Mouse (Mus musculus): Measurements from ENCODE around the gene Cpt1b. TPM values are rescaled to one million over a fixed set of nuclear protein-coding genes. Genes with fewer than 3 reads are reported as not detected.

The Cpt1b gene
- polyA plus RNA-seq, 1 experiment = 28.9 TPM

DNA sequence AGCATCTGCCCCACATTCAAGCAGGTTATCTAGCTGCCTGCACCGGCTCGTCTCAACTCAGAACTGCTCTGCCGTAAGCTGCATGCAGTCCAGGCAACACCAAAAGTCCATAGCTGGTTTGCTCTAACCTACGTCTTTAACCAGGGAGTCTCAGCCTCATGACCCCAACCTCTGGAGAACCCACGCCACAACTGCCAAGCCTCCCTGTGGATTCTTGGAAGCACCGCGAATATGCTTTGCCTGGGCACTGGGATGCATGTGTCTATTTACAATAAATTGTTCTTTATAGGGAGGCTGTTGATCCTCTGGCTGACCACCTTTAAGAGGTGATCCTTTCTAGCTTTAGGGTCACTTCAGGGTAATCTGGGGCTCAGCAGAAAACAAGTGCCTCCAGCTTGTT, 53.1 kb downstream of the Cpt1b start:
- H3K4me1 ChIP-seq (ENCODE audit: control insufficient read depth, insufficient read depth, low read length) = peaks cover 7% of the 10 kb centered on the region
- TF ChIP-seq POLR2A (IDR thresholded peaks at IDR 0.05; ENCODE audit: borderline replicate concordance, extremely low read depth, low read depth, low read length) = no peak
- TF ChIP-seq CTCF (IDR thresholded peaks at IDR 0.05; ENCODE audit: insufficient read depth, low read length) = no peak
- DNase-seq = no peak
- H3K4me3 ChIP-seq (replicated peaks; ENCODE audit: extremely low read depth, low read depth, low read length) = no peak overlapping the region
- WGBS = 85% methylated on average over 7 of the region's 7 CpGs

DNA sequence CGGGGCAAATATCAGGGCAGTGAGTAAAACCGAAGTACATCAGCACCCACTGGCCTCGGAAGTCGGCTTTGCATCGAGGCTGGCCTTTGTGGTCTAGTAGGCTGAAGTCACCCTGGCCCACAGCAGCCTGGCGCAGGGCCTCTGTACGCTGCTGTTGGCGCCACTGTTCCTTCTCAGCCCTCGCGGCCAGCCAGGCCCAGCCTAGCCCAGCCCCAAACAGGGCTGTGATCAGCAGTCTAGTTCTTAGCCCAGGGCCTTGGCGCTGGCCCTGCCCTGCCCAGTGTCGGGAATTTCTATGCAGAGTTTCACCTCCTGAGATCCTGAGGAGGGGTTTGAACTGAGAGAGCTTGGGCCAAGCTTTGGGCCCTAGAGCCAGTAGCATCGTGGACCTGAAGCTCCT, 53.6 kb downstream of the Cpt1b start:
- TF ChIP-seq CTCF (IDR thresholded peaks at IDR 0.05; ENCODE audit: insufficient read depth, low read length) (no peak), POLR2A (IDR thresholded peaks at IDR 0.05; ENCODE audit: borderline replicate concordance, extremely low read depth, low read depth, low read length) (no peak)
- H3K4me3 ChIP-seq (replicated peaks; ENCODE audit: extremely low read depth, low read depth, low read length) = no peak overlapping the region
- WGBS = 83% methylated on average over 13 of the region's 13 CpGs
- H3K4me1 ChIP-seq (ENCODE audit: control insufficient read depth, insufficient read depth, low read length) = peaks cover 7% of the 10 kb centered on the region
- DNase-seq = no peak

Other genes starting within 250 kb of the Cpt1b start
- 204 and 210 TPM in 2 replicates for gene Plxnb2, start 245.1 kb downstream of the Cpt1b start, polyA plus RNA-seq (2012; rRNA removed)
- gene Dennd6b, start 229.4 kb downstream of the Cpt1b start, polyA plus RNA-seq (2012; rRNA removed) = 15.6 and 17.2 TPM in 2 replicates
- gene Ppp6r2, start 214.3 kb downstream of the Cpt1b start, polyA plus RNA-seq (2012; rRNA removed) = 153 and 372 TPM in 2 replicates
- 188 and 208 TPM in 2 replicates for gene Sbf1, start 110.6 kb downstream of the Cpt1b start, polyA plus RNA-seq (2012; rRNA removed)
- gene Adm2, start 103.1 kb downstream of the Cpt1b start, polyA plus RNA-seq (2012; rRNA removed) = 0.14 and 0.75 TPM in 2 replicates
- gene Miox, start 91.5 kb downstream of the Cpt1b start, polyA plus RNA-seq (2012; rRNA removed) = 0.24 and 1.2 TPM in 2 replicates
- gene Lmf2, start 70.2 kb downstream of the Cpt1b start, polyA plus RNA-seq (2012; rRNA removed) = 81.7 and 84.4 TPM in 2 replicates
- gene Ncaph2, start 70.1 kb downstream of the Cpt1b start, polyA plus RNA-seq (2012; rRNA removed) = 105 and 117 TPM in 2 replicates
- 57.7 and 65.5 TPM in 2 replicates for gene Sco2, start 52.0 kb downstream of the Cpt1b start, polyA plus RNA-seq (2012; rRNA removed)
- gene Tymp, start 48.8 kb downstream of the Cpt1b start, polyA plus RNA-seq (2012; rRNA removed) = 14.4 and 21.5 TPM in 2 replicates
- gene Odf3b, start 46.6 kb downstream of the Cpt1b start, polyA plus RNA-seq (2012; rRNA removed) = 106 and 138 TPM in 2 replicates
- 0.03 and 0.07 TPM in 2 replicates for gene Klhdc7b, start 40.9 kb downstream of the Cpt1b start, polyA plus RNA-seq (2012; rRNA removed)
- gene Syce3, start 15.4 kb downstream of the Cpt1b start, polyA plus RNA-seq (2012; rRNA removed) = not detected in 2 replicates
- gene C730034F03Rik, start 3.7 kb upstream of the Cpt1b start, polyA plus RNA-seq (2012; rRNA removed) = 0.45 and 0.73 TPM in 2 replicates
- gene Gm44502, start 3.8 kb upstream of the Cpt1b start, polyA plus RNA-seq (2012; rRNA removed) = 4.4 TPM in 1 of 2 replicates, not detected in the other
- gene Chkb, start 4.0 kb upstream of the Cpt1b start, polyA plus RNA-seq (2012; rRNA removed) = 51.3 and 67.1 TPM in 2 replicates
- gene Mapk8ip2, start 28.1 kb upstream of the Cpt1b start, polyA plus RNA-seq (2012; rRNA removed) = 0.10 and 0.11 TPM in 2 replicates
- gene Arsa, start 51.6 kb upstream of the Cpt1b start, polyA plus RNA-seq (2012; rRNA removed) = 57.7 and 62.4 TPM in 2 replicates
- 103 and 141 TPM in 2 replicates for gene Shank3, start 73.8 kb upstream of the Cpt1b start, polyA plus RNA-seq (2012; rRNA removed)
- gene Acr, start 142.5 kb upstream of the Cpt1b start, polyA plus RNA-seq (2012; rRNA removed) = 2.8 and 2.9 TPM in 2 replicates
- gene Rabl2, start 166.1 kb upstream of the Cpt1b start, polyA plus RNA-seq (2012; rRNA removed) = 14.7 and 18.7 TPM in 2 replicates